Mouse (Mus musculus): ENCODE results near the gene Gm49373. TPM values are rescaled to one million over a fixed set of nuclear protein-coding genes. Genes with fewer than 3 reads are reported as not detected.

The Gm49373 gene
- polyA plus RNA-seq, 1 experiment, result 0.67 TPM

GRCm38 (mm10) chr9:21035586-21035985 is 37.3 kb downstream of the Gm49373 start:
- TF ChIP-seq GATA1 (IDR thresholded peaks at IDR 0.05; ENCODE audit: low read length), result no peak

GRCm38 (mm10) chr9:21034481-21035085 is 38.3 kb downstream of the Gm49373 start:
- TF ChIP-seq GATA1 (IDR thresholded peaks at IDR 0.05; ENCODE audit: low read length), result no peak

GRCm38 (mm10) chr9:21033136-21033535 is 39.8 kb downstream of the Gm49373 start:
- TF ChIP-seq GATA1 (IDR thresholded peaks at IDR 0.05; ENCODE audit: low read length), result no peak

GRCm38 (mm10) chr9:21032491-21032890 is 40.4 kb downstream of the Gm49373 start:
- no peak for TF ChIP-seq GATA1 (IDR thresholded peaks at IDR 0.05; ENCODE audit: low read length)

- TF ChIP-seq GATA1 (IDR thresholded peaks at IDR 0.05; ENCODE audit: low read length), result no peak
These were observed 41.0 kb downstream of the Gm49373 start, which contains the start of gene Icam5 for GRCm38 (mm10) chr9:21031896-21032351. Icam5 (plus strand) TSS chr9:21032073.

DNA sequence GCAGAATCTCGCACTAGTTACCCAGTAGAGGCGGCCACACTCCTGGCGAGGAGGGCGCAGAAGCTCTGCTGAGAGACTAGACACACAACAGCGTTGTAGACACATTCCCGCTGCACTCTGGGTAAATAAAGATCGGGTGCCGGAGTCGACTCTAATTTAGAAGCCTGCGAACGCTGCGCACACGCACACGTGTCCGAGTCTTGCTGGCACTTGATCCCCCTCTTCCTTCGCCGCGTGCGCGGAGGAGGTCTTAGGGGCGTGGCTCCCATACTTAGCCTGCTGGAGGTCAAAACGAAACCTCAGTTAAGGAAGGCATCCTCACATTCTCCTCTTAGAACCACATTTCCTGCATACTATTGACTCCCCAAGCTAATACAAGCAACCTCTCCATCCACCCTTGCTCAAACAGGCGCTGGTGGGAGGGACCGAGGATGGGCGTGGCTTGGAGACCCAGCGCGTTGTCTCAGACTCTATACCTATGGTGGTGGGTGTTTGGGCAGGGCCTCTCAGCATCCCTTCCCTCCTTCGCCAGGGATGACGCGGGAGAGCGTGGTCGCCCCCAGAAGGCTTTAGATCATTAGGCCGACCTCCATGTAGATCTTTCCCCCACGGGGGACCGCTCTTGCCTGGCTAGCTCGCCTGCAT is 41.5 kb downstream of the Gm49373 start:
- TF ChIP-seq GATA1 (IDR thresholded peaks at IDR 0.05; ENCODE audit: low read length), result no peak

DNA sequence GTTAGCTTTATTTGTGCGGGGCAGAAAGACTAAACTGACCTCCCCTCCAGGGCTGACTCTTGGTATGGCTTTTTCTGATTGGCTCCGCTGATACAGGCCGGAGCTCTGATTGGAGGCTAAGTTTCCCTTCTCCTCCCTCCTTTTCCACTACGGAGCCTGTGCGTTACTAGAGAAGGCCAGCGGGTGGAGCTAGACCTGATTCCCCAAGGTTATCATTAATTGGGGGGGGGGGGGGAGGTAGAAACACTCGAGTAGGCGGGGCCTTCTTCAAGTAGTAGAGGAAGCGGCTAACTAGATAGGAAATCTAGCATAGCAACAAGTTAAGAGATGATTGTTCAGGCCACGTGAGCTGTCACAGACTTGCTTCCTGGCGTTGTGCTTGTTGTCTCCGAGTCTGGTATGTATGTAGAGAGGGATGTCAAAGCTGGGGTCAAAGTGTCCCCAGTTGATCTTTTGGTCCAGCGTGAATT is 42.1 kb downstream of the Gm49373 start:
- no peak for TF ChIP-seq GATA1 (IDR thresholded peaks at IDR 0.05; ENCODE audit: low read length)

DNA sequence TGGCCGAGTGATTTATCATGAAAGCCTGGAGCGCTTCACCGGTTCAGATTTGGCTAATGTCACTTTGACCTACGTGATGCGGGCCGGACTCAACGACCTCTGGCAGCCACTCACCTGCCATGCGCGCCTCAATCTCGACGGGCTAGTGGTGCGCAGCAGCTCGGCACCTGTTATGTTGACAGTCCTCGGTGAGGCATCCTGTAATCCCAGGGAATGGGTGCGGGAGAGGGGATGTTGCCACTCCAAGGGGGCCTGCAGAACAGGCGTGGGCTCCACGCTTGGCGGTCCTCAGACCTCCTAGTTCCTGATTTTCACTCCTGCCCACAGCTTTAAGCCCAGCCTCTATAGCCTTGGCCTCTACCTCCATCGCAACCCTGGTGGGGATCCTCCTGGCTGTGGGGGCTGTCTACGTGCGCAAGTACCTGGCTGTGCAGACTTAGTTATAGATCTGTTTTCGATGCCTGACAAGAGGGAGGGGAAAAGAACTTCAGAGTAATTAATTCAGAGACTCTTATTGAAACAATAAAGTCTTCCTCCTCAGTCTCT is 42.8 kb downstream of the Gm49373 start:
- no peak for TF ChIP-seq GATA1 (IDR thresholded peaks at IDR 0.05; ENCODE audit: low read length)

- TF ChIP-seq GATA1 (IDR thresholded peaks at IDR 0.05; ENCODE audit: low read length), result no peak
These were observed 43.4 kb downstream of the Gm49373 start, which contains the start of gene Icam4 for GRCm38 (mm10) chr9:21029291-21030054. Icam4 (plus strand) TSS chr9:21029373.

GRCm38 (mm10) chr9:21028560-21029110 is 44.3 kb downstream of the Gm49373 start:
- TF ChIP-seq GATA1 (IDR thresholded peaks at IDR 0.05; ENCODE audit: low read length), result no peak

DNA sequence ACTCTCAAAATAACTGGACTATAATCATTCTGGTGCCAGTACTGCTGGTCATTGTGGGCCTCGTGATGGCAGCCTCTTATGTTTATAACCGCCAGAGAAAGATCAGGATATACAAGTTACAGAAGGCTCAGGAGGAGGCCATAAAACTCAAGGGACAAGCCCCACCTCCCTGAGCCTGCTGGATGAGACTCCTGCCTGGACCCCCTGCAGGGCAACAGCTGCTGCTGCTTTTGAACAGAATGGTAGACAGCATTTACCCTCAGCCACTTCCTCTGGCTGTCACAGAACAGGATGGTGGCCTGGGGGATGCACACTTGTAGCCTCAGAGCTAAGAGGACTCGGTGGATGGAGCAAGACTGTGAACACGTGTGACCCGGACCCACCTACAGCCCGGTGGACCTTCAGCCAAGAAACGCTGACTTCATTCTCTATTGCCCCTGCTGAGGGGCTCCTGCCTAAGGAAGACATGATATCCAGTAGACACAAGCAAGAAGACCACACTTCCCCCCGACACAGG is 45.1 kb downstream of the Gm49373 start:
- TF ChIP-seq GATA1 (IDR thresholded peaks at IDR 0.05; ENCODE audit: low read length), result no peak

DNA sequence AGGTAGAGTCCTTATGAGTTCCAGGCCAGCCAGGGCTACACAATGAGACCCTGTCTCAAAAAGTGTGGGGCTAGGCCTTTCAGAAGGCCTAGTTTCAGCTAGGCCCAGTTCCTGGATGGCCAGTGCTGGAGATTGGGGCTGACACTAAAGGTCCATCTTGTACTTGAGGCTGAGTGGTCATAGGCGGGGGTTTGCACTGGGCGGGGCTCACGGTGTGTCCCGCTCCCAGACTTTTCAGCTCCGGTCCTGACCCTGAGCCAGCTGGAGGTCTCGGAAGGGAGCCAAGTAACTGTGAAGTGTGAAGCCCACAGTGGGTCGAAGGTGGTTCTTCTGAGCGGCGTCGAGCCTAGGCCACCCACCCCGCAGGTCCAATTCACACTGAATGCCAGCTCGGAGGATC is 46.0 kb downstream of the Gm49373 start:
- no peak for TF ChIP-seq GATA1 (IDR thresholded peaks at IDR 0.05; ENCODE audit: low read length)

DNA sequence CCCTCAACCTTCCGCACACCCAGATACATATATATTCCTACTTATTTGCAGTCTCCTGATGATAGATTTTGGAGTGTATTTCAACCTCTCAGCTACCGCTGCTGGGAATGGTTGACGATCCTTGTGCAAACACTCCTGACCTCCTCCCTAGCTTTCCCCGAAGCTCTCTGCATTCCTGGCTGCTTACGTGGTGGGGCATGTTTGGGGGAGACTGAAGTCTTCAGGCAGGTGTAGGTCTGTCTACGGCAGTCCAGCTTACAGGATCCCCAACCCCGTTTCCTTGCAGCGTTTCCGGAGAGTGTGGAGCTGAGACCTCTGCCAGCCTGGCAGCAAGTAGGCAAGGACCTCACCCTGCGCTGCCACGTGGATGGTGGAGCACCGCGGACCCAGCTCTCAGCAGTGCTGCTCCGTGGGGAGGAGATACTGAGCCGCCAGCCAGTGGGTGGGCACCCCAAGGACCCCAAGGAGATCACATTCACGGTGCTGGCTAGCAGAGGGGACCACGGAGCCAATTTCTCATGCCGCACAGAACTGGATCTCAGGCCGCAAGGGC is 47.6 kb downstream of the Gm49373 start:
- TF ChIP-seq GATA1 (IDR thresholded peaks at IDR 0.05; ENCODE audit: low read length), result no peak

GRCm38 (mm10) chr9:21022726-21023125 is 50.2 kb downstream of the Gm49373 start:
- TF ChIP-seq GATA1 (IDR thresholded peaks at IDR 0.05; ENCODE audit: low read length), result no peak

- no peak for TF ChIP-seq GATA1 (IDR thresholded peaks at IDR 0.05; ENCODE audit: low read length)
These were observed 50.6 kb downstream of the Gm49373 start for GRCm38 (mm10) chr9:21022288-21022687.
